Mouse (Mus musculus): ENCODE results near the gene Lix1l.
"Not testable (repeated sequence)": the region's sequence is repeated elsewhere in the genome, so short reads cannot be mapped to it uniquely, and the experiment has no call there.

The Lix1l gene

DNA sequence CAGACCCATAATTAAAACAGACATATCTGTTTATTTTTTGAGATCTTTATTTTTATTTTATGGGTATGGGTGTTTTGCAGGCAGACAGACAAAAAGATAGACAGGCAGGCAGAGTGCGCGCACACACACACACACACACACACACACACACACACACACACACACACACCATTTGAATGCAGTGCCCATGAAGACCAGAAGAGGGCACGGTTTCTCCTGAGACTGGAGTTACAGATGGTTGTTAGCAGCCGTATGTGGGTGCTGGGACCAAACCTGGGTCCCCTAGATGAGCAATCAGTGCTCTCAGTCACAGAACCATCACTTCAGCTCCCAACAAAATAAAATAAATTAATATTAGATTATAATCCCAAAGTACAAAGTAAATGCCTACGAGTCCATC, 17.6 kb upstream of the Lix1l start:
- DNase-seq (ENCODE audit: low spot score), result no peak

DNA sequence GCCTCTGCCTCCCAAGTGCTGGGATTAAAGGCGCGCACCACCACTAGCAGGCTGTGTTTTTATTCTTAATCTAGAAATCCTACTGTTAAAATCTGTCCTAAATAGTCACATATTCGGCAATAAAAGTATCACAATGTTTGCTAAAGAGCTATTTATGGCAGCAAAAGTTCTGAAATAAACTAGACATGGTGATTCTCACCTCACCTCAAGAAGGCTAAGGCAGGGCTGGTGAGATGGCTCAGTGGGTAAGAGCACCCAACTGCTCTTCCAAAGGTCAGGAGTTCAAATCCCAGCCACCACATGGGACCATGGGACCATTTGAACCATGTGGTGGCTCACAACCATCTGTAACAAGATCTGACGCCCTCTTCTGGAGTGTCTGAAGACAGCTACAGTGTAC, 10.3 kb upstream of the Lix1l start:
- DNase-seq (ENCODE audit: low spot score), result no peak

GRCm38 (mm10) chr3:96593374-96593773, 7.6 kb upstream of the Lix1l start:
- no peak for DNase-seq (ENCODE audit: low spot score)

DNA sequence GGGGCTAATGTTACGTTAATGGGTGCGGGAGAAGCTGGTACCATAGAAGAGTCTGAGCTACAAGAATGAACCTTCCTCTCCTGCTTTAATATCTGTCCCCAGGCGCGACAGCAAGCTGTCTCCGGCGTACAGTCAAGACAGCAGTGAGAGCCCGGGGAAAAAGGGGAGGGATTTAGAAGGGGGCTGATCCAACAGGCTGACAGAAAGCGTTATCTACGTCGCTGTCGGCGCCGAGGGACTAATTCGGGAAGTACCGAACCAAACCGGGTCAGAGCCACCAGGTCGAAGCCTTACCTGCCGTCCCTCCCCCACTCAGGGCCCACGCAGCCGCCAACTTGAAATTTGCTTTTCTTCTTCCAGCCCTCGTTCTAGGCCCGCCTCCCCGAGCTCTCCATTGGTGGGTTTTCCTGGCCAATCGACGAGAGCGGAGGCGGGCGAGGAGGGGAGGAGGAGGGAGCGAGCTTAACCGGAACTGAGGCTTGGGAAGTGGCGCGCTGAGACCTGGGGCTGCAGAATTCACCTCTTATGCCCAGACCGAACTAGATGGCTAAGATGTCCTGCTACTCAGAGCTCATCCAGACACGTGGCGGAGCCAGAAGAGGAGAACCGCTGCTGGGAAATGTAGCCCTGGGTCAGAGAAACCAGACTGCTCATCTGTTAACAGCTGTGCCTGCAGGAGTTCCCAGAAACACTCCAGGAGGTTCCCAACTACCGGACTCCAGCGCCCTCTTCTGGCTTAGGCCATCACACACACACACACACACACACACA, 7.0 kb upstream of the Lix1l start, which contains the start of gene Polr3gl:
Polr3gl (minus strand) TSS at position 392 of the 771 bp plus-strand sequence.
- DNase-seq (ENCODE audit: low spot score), result peak; percentile 90

GRCm38 (mm10) chr3:96594851-96595250, 6.1 kb upstream of the Lix1l start:
- no peak for DNase-seq (ENCODE audit: low spot score)

- no peak for DNase-seq (ENCODE audit: low spot score)
Observed at GRCm38 (mm10) chr3:96595661-96596060, 5.3 kb upstream of the Lix1l start.

- DNase-seq (ENCODE audit: low spot score), result peak; percentile 78
Observed at GRCm38 (mm10) chr3:96596228-96596707, 4.7 kb upstream of the Lix1l start, which contains the start of gene Ankrd34a. Ankrd34a (plus strand) TSS chr3:96596636.

GRCm38 (mm10) chr3:96596855-96597254, 4.1 kb upstream of the Lix1l start:
- DNase-seq (ENCODE audit: low spot score), result no peak

GRCm38 (mm10) chr3:96597435-96597891, 3.5 kb upstream of the Lix1l start:
- DNase-seq (ENCODE audit: low spot score), result no peak

- DNase-seq (ENCODE audit: low spot score), result no peak
Observed at GRCm38 (mm10) chr3:96598156-96599068, 2.5 kb upstream of the Lix1l start.

GRCm38 (mm10) chr3:96599069-96599393, 1.9 kb upstream of the Lix1l start:
- no peak for DNase-seq (ENCODE audit: low spot score)

DNA sequence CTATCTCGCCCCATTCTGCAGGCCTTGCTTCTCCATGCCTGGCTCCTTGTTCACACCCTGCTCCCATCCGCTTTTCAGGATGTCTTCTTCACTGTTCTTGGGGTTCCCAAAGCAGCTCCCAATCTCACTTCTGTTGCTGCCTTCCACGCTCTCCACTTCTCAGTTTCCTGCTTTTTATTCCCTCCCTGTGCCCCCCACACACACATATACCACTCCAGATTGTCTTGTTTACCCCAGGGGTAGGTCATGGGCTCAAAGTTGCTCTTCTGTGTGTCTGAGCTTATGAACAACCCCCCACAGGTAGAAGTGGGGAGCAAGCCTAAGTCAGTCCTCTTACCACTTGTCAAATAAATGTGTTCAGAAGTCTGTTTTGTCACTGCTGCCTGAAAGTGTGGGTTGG, 1.5 kb upstream of the Lix1l start:
- DNase-seq (ENCODE audit: low spot score), result no peak

- no peak for DNase-seq (ENCODE audit: low spot score)
Observed at GRCm38 (mm10) chr3:96601251-96601787, 370 bp downstream of the Lix1l start.

DNA sequence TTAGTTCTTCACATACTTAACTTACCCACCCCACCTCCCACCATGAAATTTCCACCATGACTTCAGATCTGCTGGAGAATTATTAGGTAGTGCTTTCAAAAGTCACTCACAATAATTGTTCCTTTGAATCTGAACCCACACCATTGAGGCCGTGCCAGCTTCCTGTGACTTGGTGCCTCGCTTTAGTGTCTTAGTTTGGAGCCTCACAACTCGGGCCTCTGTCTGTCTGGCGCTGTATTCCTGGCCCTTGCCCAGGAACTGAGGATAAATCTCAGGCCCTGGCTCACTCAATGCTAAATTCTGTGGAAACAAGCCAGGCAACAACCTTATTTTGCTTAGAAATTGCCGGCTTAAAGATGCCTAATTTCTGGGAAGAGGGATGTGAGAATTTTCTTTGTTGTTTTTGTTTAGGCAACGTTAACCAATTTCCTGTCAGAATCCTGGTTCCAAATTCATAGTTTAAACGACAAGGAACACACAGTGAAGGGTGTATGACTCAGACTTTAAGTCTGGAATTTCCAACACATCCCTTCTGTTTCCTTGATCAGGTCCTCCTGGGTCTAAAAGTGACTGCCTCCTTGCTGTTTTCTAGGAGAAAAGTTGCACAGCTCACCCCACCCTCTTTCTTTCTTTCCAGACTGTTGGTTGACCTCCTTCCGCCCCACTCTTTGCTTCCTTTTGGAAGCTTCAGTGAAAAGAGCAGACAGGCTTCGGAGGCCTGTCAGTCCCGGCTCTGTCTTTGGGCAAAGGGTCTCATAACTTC, 1.2 kb downstream of the Lix1l start:
- no peak for DNase-seq (ENCODE audit: low spot score)

DNA sequence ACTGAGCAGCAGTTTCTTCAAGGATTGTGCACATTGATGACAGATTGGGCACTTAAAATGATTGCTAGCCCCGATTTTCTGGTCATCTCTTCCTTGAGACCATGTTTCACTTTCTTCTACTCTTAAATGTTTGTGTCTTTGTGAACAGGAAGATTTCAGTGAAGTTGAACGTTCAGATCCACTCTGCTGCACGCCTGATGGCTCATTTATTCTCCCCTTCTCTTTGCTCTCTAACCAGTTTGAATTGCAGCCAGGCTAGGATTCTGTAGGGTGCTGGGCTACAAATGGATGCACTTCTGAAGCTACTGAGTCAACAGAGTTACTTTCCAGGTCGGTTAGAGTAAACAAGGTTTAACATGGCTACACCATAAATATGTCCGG, 1.7 kb downstream of the Lix1l start:
- no peak for DNase-seq (ENCODE audit: low spot score)

DNA sequence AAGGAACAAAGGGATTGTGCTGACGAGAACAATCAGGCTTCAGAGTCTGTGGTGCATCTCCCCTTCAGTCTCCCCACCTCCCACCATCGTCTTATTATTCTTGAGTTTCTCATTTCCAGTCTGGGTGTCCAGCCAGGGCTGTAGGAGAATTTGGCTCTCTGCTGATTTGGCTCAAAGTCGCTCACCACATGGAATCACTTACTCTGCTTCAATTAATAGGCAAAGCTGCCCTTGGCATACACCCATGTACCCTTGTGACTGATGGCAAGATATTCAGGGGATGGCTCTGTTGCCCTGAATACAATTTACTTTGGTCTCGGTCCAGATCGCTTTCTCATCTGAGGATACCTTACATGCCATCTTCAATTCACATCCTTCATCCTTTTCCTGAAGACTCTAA, 2.4 kb downstream of the Lix1l start:
- DNase-seq (ENCODE audit: low spot score), result no peak

DNA sequence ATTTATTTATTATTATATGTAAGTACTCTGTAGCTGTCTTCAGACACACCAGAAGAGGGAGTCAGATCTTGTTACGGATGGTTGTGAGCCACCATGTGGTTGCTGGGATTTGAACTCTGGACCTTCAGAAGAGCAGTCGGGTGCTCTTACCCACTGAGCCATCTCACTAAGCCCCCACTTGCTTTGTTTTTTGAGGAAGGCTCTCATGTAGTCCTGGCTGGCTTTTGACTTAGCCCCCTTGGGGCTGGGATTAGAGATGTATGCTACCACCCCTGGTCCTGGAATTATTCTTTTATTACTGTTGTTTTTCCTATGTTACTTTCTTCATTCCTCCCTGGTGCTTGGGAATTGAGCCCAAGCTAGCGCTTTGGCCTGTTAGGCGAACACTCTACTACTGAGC, 5.1 kb downstream of the Lix1l start:
- DNase-seq (ENCODE audit: low spot score), result not testable (repeated sequence)

- no peak for DNase-seq (ENCODE audit: low spot score)
Observed at GRCm38 (mm10) chr3:96606618-96607017, 5.7 kb downstream of the Lix1l start.

GRCm38 (mm10) chr3:96617941-96618340, 17.0 kb downstream of the Lix1l start:
- DNase-seq (ENCODE audit: low spot score), result no peak

GRCm38 (mm10) chr3:96623201-96623600, 22.3 kb downstream of the Lix1l start:
- no peak for DNase-seq (ENCODE audit: low spot score)

- peak; percentile 94 for DNase-seq (ENCODE audit: low spot score)
Observed at GRCm38 (mm10) chr3:96629729-96630600, 29.0 kb downstream of the Lix1l start, which contains the start of gene Rbm8a. Rbm8a (plus strand) TSS chr3:96629933.

Measured in left cerebral cortex, adult 11 months (tissue).